Mouse (Mus musculus) liver, embryonic 11.5 days (tissue): ENCODE results near the gene Fgb. TPM values are rescaled to one million over a fixed set of nuclear protein-coding genes. Genes with fewer than 3 reads are reported as not detected.
A peak's percentile ranks its signal among the peaks of the same experiment; 100 is the strongest.

ENCODE experiments used
- ATAC-seq: fragments of 200-750 bp; cut with Nextera tagmentation; replicated peaks from 2 replicates; pipeline ENCODE4 v1.8.0; 2017; ENCODE audit warnings: moderate number of reproducible peaks, mild to moderate bottlenecking, moderate TSS enrichment, moderate library complexity; ENCODE audit not compliant: low FRiP score
- DNase-seq: peaks from one replicate; pipeline ENCODE4 v3.0.0-alpha.2; 2017; ENCODE audit warnings: low spot score
- H3K27ac ChIP-seq: fragments of 300-500 bp; sonication (generic); 2 replicates; pipeline ENCODE4 v1.5.1; 2014; ENCODE audit warnings: mild to moderate bottlenecking, low read depth, low read length, control low read depth
- H3K27me3 ChIP-seq: fragments of 300-500 bp; sonication (generic); replicated peaks from 2 replicates; pipeline ENCODE4 v1.6.1; 2014; ENCODE audit warnings: low read length, mixed read lengths; ENCODE audit not compliant: control insufficient read depth, insufficient read depth
- H3K36me3 ChIP-seq: fragments of 300-500 bp; sonication (generic); 2 replicates; pipeline ENCODE4 v1.6.1; 2014; ENCODE audit warnings: mild to moderate bottlenecking, low read length, moderate library complexity, mixed read lengths; ENCODE audit not compliant: control insufficient read depth, insufficient read depth
- H3K4me1 ChIP-seq: fragments of 300-500 bp; sonication (generic); replicated peaks from 2 replicates; pipeline ENCODE4 v1.6.1; 2014; ENCODE audit warnings: low read length, mixed read lengths; ENCODE audit not compliant: control insufficient read depth, insufficient read depth
- H3K4me2 ChIP-seq: fragments of 300-500 bp; sonication (generic); 2 replicates; pipeline ENCODE4 v1.6.1; 2014; ENCODE audit warnings: mild to moderate bottlenecking, control low read depth, moderate library complexity
- H3K4me3 ChIP-seq: fragments of 300-500 bp; sonication (generic); 2 replicates; pipeline ENCODE4 v1.5.1; 2014; ENCODE audit warnings: low read depth, low read length, control low read depth
- H3K9ac ChIP-seq: fragments of 300-500 bp; sonication (generic); 2 replicates; pipeline ENCODE4 v1.6.1; 2014; ENCODE audit warnings: low read depth, low read length, control low read depth
- H3K9me3 ChIP-seq: fragments of 300-500 bp; sonication (generic); 2 replicates; pipeline ENCODE4 v1.6.1; 2016; ENCODE audit warnings: low read length, inconsistent platforms, mixed read lengths; ENCODE audit not compliant: control insufficient read depth
- WGBS: fragments of 180-500 bp; shearing (Covaris S2); extraction: QIAGEN DNeasy Blood & Tissue Kit; methylation state at CpG from one replicate; pipeline ENCODE4 v1.1.7; 2014; 5-methylcytosine and 5-hydroxymethylcytosine counted together
- polyA plus RNA-seq: library from polyadenylated mRNA; unstranded; fragments of >200 nt; fragmentation: Nextera tagmentation; extraction: Ambion mirVana; gene quantifications from 2 replicates; pipeline ENCODE4 v1.2.1, GENCODE M21; 2014

The Fgb gene
- polyA plus RNA-seq, 1 experiment from 2014 or later, result 176 TPM

DNA sequence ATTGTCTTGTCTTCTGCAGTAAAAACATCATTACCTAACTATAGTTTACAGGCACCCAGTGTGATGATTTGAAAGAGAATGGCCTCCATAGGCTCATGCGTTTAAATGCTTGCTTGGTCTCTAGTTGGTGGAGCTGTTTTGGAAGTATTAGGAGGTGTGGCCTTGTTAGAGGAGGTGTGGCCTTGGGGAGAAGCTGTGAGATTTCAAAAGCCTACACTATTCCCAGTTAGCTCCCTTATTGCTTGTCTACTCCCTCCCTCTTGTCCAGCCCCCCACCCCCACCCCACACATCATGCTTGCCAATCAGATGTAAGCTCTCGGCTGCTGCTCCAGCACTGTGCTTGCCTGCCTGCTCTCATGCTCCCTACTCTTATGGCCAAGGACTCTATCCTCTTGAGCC lies 7.4 kb upstream of the Fgb start:
- WGBS, result 95% methylated on average over 2 of the region's 2 CpGs
- no peaks in the 10 kb centered on the region for H3K9me3 ChIP-seq
- H3K27me3 ChIP-seq, result no peaks in the 10 kb centered on the region
- no peak overlapping the region for H3K4me3 ChIP-seq
- DNase-seq (no peak), ATAC-seq (no peak)
- H3K4me1 ChIP-seq, result peaks cover 7% of the 10 kb centered on the region
- no peak overlapping the region for H3K4me2 ChIP-seq
- H3K9ac ChIP-seq, result no peak overlapping the region
- no peak overlapping the region for H3K27ac ChIP-seq
- peaks cover 25% of the 10 kb centered on the region; the same call in 1 of the 2 replicates for H3K36me3 ChIP-seq

GRCm38 (mm10) chr3:83055281-83056038 lies 5.8 kb upstream of the Fgb start, which contains the start of gene Plrg1:
Plrg1 (plus strand) TSS chr3:83055522.
- Histone ChIP-seq H3K4me2 (peak within 1 kb of the TSS; percentile 64), H3K4me1 (peaks cover 7% of the 10 kb centered on the region), H3K36me3 (peaks cover 14% of the 10 kb centered on the region; the same call in 1 of the 2 replicates), H3K27ac (peak within 1 kb of the TSS; percentile 9; the same call in 1 of the 2 replicates), H3K9me3 (no peaks in the 10 kb centered on the region), H3K4me3 (peak within 1 kb of the TSS; percentile 80), H3K27me3 (no peaks in the 10 kb centered on the region), H3K9ac (peak within 1 kb of the TSS; percentile 75)
- ATAC-seq (peak; percentile 97), DNase-seq (peak; percentile 97)
- under 1% methylated on average over 61 of the region's 61 CpGs for WGBS

GRCm38 (mm10) chr3:83054759-83055158 lies 5.1 kb upstream of the Fgb start:
- peaks cover 9% of the 10 kb centered on the region; the same call in 1 of the 2 replicates for H3K36me3 ChIP-seq
- no peak overlapping the region for H3K27ac ChIP-seq
- H3K4me1 ChIP-seq, result peaks cover 7% of the 10 kb centered on the region
- peak; percentile 46; the same call in 1 of the 2 replicates for ATAC-seq
- peak overlapping the region; percentile 80 for H3K4me3 ChIP-seq
- DNase-seq, result no peak
- H3K9me3 ChIP-seq, result no peaks in the 10 kb centered on the region
- no peaks in the 10 kb centered on the region for H3K27me3 ChIP-seq
- H3K9ac ChIP-seq, result peak overlapping the region; percentile 52; the same call in 1 of the 2 replicates
- WGBS, result 24% methylated on average over 13 of the region's 13 CpGs
- H3K4me2 ChIP-seq, result peak overlapping the region; percentile 61

DNA sequence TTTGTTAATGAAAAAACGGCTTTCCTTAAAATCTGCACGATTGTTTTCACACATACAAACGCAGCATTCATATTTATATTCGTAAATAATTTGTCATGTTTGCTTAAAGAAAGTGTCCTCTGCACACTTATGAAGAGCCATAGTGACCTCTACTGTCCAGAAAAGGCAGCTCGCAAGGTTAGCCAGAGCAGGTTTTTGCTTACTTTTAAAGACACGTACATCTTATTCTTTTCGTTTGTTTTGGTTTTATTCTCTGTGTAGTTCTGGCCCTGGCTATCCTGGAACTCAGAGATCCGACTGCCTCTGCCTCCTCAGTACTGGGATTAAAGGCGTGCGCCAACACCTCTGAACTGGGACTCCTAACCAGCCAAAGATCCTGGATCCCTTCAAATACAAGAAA lies 4.1 kb upstream of the Fgb start:
- H3K4me2 ChIP-seq, result peak overlapping the region; percentile 21; the same call in 1 of the 2 replicates
- no peak overlapping the region for H3K27ac ChIP-seq
- peaks cover 7% of the 10 kb centered on the region for H3K4me1 ChIP-seq
- WGBS, result 37% methylated on average over 10 of the region's 10 CpGs
- ATAC-seq, result no peak
- H3K9me3 ChIP-seq, result no peaks in the 10 kb centered on the region
- H3K27me3 ChIP-seq, result no peaks in the 10 kb centered on the region
- H3K36me3 ChIP-seq, result peaks cover 6% of the 10 kb centered on the region; the same call in 1 of the 2 replicates
- no peak overlapping the region for H3K4me3 ChIP-seq
- DNase-seq, result no peak
- H3K9ac ChIP-seq, result no peak overlapping the region

DNA sequence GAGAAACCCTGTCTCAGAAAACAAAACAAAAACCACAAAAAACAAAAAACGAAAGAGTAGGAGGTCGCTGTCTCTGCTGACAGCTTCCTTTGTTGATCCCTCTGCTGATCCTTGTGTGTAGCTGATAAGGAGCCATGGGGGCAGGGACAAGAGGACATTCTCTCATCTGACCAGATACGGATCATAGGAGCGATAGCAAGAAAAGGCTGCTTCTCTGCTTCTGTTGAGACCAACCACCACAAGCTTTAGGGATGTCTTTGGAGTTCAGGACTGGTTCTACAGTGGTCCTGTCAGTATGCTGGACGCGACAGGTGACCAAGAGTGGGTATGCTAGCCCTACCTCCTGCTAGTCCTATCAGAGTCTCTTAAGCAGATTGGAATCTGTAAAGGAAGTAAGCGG lies 3.5 kb upstream of the Fgb start:
- Histone ChIP-seq H3K4me2 (no peak overlapping the region), H3K4me1 (peaks cover 7% of the 10 kb centered on the region), H3K27me3 (no peaks in the 10 kb centered on the region), H3K27ac (no peak overlapping the region), H3K4me3 (no peak overlapping the region), H3K9ac (no peak overlapping the region), H3K9me3 (no peaks in the 10 kb centered on the region), H3K36me3 (peaks cover 2% of the 10 kb centered on the region; the same call in 1 of the 2 replicates)
- ATAC-seq, result no peak
- no peak for DNase-seq
- 70% methylated on average over 7 of the region's 7 CpGs for WGBS

- H3K27me3 ChIP-seq, result no peaks in the 10 kb centered on the region
- H3K4me2 ChIP-seq, result no peak overlapping the region
- no peak overlapping the region for H3K4me3 ChIP-seq
- no peaks in the 10 kb centered on the region for H3K9me3 ChIP-seq
- whole genome bisulfite sequencing, result 71% methylated on average over 5 of the region's 5 CpGs
- H3K36me3 ChIP-seq, result peaks cover 2% of the 10 kb centered on the region; the same call in 1 of the 2 replicates
- no peak for ATAC-seq
- H3K9ac ChIP-seq, result no peak overlapping the region
- H3K27ac ChIP-seq, result no peak overlapping the region
- DNase-seq, result no peak
- H3K4me1 ChIP-seq, result peaks cover 7% of the 10 kb centered on the region
These were observed 2.4 kb upstream of the Fgb start for GRCm38 (mm10) chr3:83052102-83052501.

DNA sequence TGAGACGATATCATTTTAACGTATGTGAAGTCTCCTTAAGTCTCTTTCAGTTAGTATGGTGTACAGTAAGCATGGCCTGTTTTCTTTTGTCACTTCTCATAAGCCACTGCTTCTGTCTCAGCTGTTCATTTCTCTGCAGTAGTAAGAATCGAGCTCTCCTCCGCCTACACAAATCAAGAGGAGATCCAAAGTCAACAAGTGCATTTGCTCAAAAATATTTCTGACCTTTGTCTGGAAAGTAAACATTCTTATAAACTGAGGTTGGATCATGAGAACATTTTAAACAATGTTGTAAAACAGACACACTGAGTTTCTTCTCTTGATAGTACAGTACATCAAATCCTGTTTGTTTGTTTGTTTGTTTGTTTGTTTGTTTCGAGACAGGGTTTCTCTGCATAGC lies 998 bp upstream of the Fgb start:
- no peaks in the 10 kb centered on the region for H3K36me3 ChIP-seq
- H3K27me3 ChIP-seq, result no peaks in the 10 kb centered on the region
- peaks cover 3% of the 10 kb centered on the region; the same call in 1 of the 2 replicates for H3K4me1 ChIP-seq
- ATAC-seq, result no peak
- no peaks in the 10 kb centered on the region for H3K9me3 ChIP-seq
- no peak overlapping the region for H3K4me3 ChIP-seq
- H3K27ac ChIP-seq, result no peak overlapping the region
- no peak for DNase-seq
- H3K9ac ChIP-seq, result no peak overlapping the region
- 83% methylated on average over 5 of the region's 5 CpGs for WGBS
- H3K4me2 ChIP-seq, result no peak overlapping the region

DNA sequence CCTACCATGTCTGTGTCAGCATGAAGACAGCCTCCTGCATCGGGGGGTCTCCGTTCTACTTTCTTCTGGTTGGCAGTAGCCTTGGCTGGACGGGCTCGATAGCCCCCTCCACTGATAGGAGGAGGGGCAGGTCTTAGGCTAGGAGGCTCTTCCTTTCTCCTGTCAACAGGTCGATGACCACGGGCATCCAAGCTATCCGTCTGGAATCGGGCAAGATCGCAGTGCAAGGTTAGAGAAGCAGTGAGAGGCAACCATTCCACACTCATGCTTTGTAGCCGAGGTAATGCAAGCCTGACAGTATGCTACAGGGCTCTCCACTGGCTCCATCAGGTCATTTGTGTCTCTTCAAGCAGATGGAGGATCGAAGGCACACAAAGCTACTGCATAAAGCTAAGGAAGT lies 3.0 kb downstream of the Fgb start:
- H3K36me3 ChIP-seq, result no peaks in the 10 kb centered on the region
- H3K4me2 ChIP-seq, result no peak overlapping the region
- DNase-seq (no peak), ATAC-seq (no peak)
- 77% methylated on average over 11 of the region's 11 CpGs for WGBS
- H3K27me3 ChIP-seq, result no peaks in the 10 kb centered on the region
- no peak overlapping the region for H3K27ac ChIP-seq
- H3K9ac ChIP-seq, result no peak overlapping the region
- no peaks in the 10 kb centered on the region for H3K9me3 ChIP-seq
- H3K4me3 ChIP-seq, result no peak overlapping the region
- no peaks in the 10 kb centered on the region for H3K4me1 ChIP-seq

DNA sequence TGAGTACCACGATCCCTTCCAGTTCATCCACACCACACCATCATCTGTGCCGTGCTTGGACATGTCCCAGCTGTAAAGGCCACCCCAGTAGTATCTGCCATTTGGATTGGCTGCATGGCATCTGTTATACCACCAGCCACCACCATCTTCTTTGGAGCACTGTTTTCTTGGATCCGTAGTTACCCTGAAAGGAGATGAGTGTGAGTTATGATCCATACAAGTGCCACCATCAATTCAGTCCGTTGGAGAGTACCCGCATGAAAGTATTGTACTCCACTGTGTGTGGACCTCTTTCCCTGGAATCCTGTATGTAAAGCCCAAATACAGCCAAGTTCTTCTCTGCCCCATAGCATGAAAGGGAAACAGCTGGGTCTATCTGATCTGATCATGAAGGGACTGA lies 7.2 kb downstream of the Fgb start:
- Histone ChIP-seq H3K9me3 (no peaks in the 10 kb centered on the region), H3K4me3 (no peak overlapping the region), H3K27me3 (no peaks in the 10 kb centered on the region), H3K4me1 (no peaks in the 10 kb centered on the region), H3K4me2 (no peak overlapping the region), H3K27ac (no peak overlapping the region), H3K9ac (no peak overlapping the region), H3K36me3 (no peaks in the 10 kb centered on the region)
- WGBS, result 86% methylated on average over 5 of the region's 5 CpGs
- DNase-seq (no peak), ATAC-seq (no peak)
